10 mouse cellular contexts compared by ENCODE assay signal in the genomic region with DNA sequence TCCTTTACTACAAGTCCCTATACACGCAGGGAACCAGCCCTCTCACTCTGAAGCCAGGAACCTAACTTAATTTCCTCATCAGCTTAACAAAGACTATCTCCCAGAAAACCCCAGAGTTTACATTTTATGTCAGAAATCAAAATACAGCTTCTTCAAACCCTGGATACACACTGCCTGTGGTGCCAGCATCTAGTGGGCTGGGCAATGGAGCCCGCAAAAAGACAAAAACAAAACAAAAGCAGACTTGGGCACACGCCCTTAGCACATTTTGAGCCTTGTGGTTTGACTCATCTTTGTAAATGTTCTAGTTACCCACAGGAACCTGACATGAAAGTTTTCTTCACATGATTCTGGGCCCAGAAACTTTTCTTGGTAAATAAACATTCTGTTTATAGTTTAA. TPM values are rescaled to one million over a fixed set of nuclear protein-coding genes. Genes with fewer than 3 reads are reported as not detected.
A peak's percentile ranks its signal among the peaks of the same experiment; 100 is the strongest.
DNase-seq lines count a peak whose midpoint lies in the region; ATAC-seq and TF ChIP-seq lines count a peak whose summit lies in the region.
"Had no signal": no experiment of that assay in that cellular context is flagged by ENCODE, and none has a peak within 500 bp of the region (broad histone marks: within the 10 kb centered on the region; RNA-seq: fewer than 3 reads in every experiment).

No protein-coding gene starts in this region.

- TF ChIP-seq POLR2A in CH12.LX (IDR thresholded peaks at IDR 0.05; ENCODE audit: low read depth, low read length): no peak

- no peak for DNase-seq in lung, postnatal 0 days (ENCODE audit: low spot score)
- no peak for DNase-seq in lung, postnatal 10 days
- DNase-seq in CH12.LX (ENCODE audit: extremely low read depth): no peak
- DNase-seq in induced T-regulatory cell, adult 2 months (ENCODE audit: low read depth): peak; percentile 92
- DNase-seq in thymus, postnatal 14 days: peak; percentile 44
- DNase-seq in left cerebral cortex, postnatal 36 days (ENCODE audit: low spot score in 2 of 2): no peak

- H3K79me2 ChIP-seq in CH12.LX (replicated peaks; ENCODE audit: control insufficient read depth, extremely low read depth, insufficient read depth, poor library complexity, severe bottlenecking): peaks cover 18% of the 10 kb centered on the region

- TF ChIP-seq EP300 in lung, postnatal 0 days (IDR thresholded peaks at IDR 0.05): no peak
- TF ChIP-seq EP300 in CH12.LX (IDR thresholded peaks at IDR 0.05; ENCODE audit: low read length): no peak

- H3K4me3 ChIP-seq in lung, postnatal 0 days (ENCODE audit: low read depth, low read length): no peak overlapping the region
- H3K4me3 ChIP-seq in CH12.LX (replicated peaks in 1 of 3; ENCODE audit: low read depth in 2 of 3, low read length in 2 of 3, poor library complexity in 1 of 3): no peak overlapping the region
- H3K4me3 ChIP-seq in hindbrain, embryonic 13.5 days: no peak overlapping the region
- H3K4me3 ChIP-seq: hindbrain, embryonic 10.5 days; left cerebral cortex, adult 2 months had no signal

- 41% methylated on average over 3 of the region's 3 CpGs for WGBS in lung, postnatal 0 days
- WGBS in hindbrain, embryonic 13.5 days: 62% methylated on average over 3 of the region's 3 CpGs

- no peaks in the 10 kb centered on the region for H3K4me1 ChIP-seq in lung, postnatal 0 days (ENCODE audit: insufficient read depth, low read depth, low read length)
- H3K4me1 ChIP-seq in CH12.LX (ENCODE audit: control insufficient read depth in 1 of 2, insufficient read depth in 2 of 2): peaks cover 0 to 31% of the 10 kb centered on the region in 2 experiments; a peak in 3 of 4 replicates
- peaks cover 5% of the 10 kb centered on the region for H3K4me1 ChIP-seq in hindbrain, embryonic 13.5 days (replicated peaks)

- no peak overlapping the region for H3K9ac ChIP-seq in lung, postnatal 0 days (replicated peaks; ENCODE audit: low read depth)
- no peak overlapping the region for H3K9ac ChIP-seq in CH12.LX (ENCODE audit: insufficient read depth, low read depth)
- H3K9ac ChIP-seq in hindbrain, embryonic 13.5 days: no peak overlapping the region

- dilution Hi-C loops in CH12.LX (cut with MboI; ENCODE audit: extremely low pct_ligation_motif_present, extremely low pct_unique_long_range_greater_than_20kb, low sequenced_read_pairs): no loop called here

- intact Hi-C loops in left cerebral cortex, postnatal 36 days (cut with DNase I): no loop called here

- H3K27me3 ChIP-seq in lung, postnatal 0 days (replicated peaks; ENCODE audit: insufficient read depth, low read length): no peaks in the 10 kb centered on the region
- no peaks in the 10 kb centered on the region for H3K27me3 ChIP-seq in CH12.LX (replicated peaks)
- H3K27me3 ChIP-seq in hindbrain, embryonic 13.5 days: no peaks in the 10 kb centered on the region

- peak overlapping the region; percentile 34; the same call in 1 of the 2 replicates for H3K27ac ChIP-seq in lung, postnatal 0 days (ENCODE audit: low read length)
- H3K27ac ChIP-seq in CH12.LX (ENCODE audit: insufficient read depth, low read depth): no peak overlapping the region
- no peak overlapping the region for H3K27ac ChIP-seq in hindbrain, embryonic 13.5 days
- H3K27ac ChIP-seq: hindbrain, embryonic 10.5 days; left cerebral cortex, adult 2 months; macrophage had no signal

- in situ Hi-C loops in CH12.LX (cut with MboI; ENCODE audit: low pct_ligation_motif_present, low pct_unique_long_range_greater_than_20kb, low sequenced_read_pairs): loop anchor here (10.0 kb wide), 1 partner anchor 134 kb away; no protein-coding TSS in a partner anchor

- no peak overlapping the region for H3K4me2 ChIP-seq in lung, postnatal 0 days (replicated peaks; ENCODE audit: low read depth, low read length)
- H3K4me2 ChIP-seq in CH12.LX (ENCODE audit: insufficient read depth, low read depth, poor library complexity, severe bottlenecking): no peak overlapping the region
- H3K4me2 ChIP-seq in hindbrain, embryonic 13.5 days: no peak overlapping the region

- no peak for TF ChIP-seq RAD21 in CH12.LX (IDR thresholded peaks at IDR 0.05; ENCODE audit: low read depth, low read length)

- ATAC-seq in lung, postnatal 0 days: peak; percentile 11; the same call in 1 of the 2 replicates
- ATAC-seq in hindbrain, embryonic 13.5 days (ENCODE audit: low FRiP score): no peak

- no peaks in the 10 kb centered on the region for H3K9me3 ChIP-seq in lung, postnatal 0 days (ENCODE audit: low read length)
- H3K9me3 ChIP-seq in CH12.LX (replicated peaks; ENCODE audit: low read length): no peaks in the 10 kb centered on the region
- H3K9me3 ChIP-seq in hindbrain, embryonic 13.5 days: no peaks in the 10 kb centered on the region
- H3K9me3 ChIP-seq: hindbrain, embryonic 10.5 days had no signal

- no peak for TF ChIP-seq CTCF in lung, postnatal 0 days (IDR thresholded peaks at IDR 0.05)
- TF ChIP-seq CTCF in CH12.LX (conservative IDR thresholded peaks at IDR 0.05 in 1 of 2, IDR thresholded peaks at IDR 0.05 in 1 of 2; ENCODE audit: low read depth in 2 of 2, low read length in 2 of 2): no peak

- no peaks in the 10 kb centered on the region for H3K36me3 ChIP-seq in lung, postnatal 0 days (ENCODE audit: insufficient read depth, low read length)
- H3K36me3 ChIP-seq in CH12.LX (replicated peaks in 1 of 2; ENCODE audit: control insufficient read depth in 1 of 2, insufficient read depth in 1 of 2, low read length in 1 of 2): peaks cover 0 to 41% of the 10 kb centered on the region in 2 experiments
- no peaks in the 10 kb centered on the region for H3K36me3 ChIP-seq in hindbrain, embryonic 13.5 days

TF ChIP-seq in CH12.LX, 34 proteins besides CTCF, POLR2A, EP300 and RAD21:
- TF ChIP-seq CHD2 (IDR thresholded peaks at IDR 0.05; ENCODE audit: low read length): no peak
- TF ChIP-seq MAFK (IDR thresholded peaks at IDR 0.05; ENCODE audit: insufficient replicate concordance, low read length): no peak
- no peak for TF ChIP-seq CHD1 (IDR thresholded peaks at IDR 0.05; ENCODE audit: low read depth, low read length)
- TF ChIP-seq BHLHE40 (IDR thresholded peaks at IDR 0.05; ENCODE audit: low read depth, low read length): peak; percentile 46

RNA-seq across cellular contexts. Expression of a gene that starts 13.8 kb away (rescaled TPM):
- 206 and 220 TPM in 2 replicates for polyA plus RNA-seq in lung, postnatal 0 days (2015; fragmentation: Nextera tagmentation; extraction: Ambion mirVana)
- total RNA-seq in CH12.LX (2012; rRNA removed): 66.4 and 77.6 TPM in 2 replicates
- total RNA-seq in CH12.LX (2014; rRNA removed): 89.8 and 102 TPM in 2 replicates
- 106 and 129 TPM in 2 replicates for polyA plus RNA-seq in CH12.LX (2012; ENCODE audit: insufficient read length, low read depth)
- polyA plus RNA-seq in hindbrain, embryonic 13.5 days (2015; fragmentation: Nextera tagmentation; extraction: Ambion mirVana): 176 and 187 TPM in 2 replicates
- 10 to 100 TPM; 81.4 to 90.6 TPM for total RNA-seq in left cerebral cortex, postnatal 36 days (2021)

Comparison
In these comparisons a context has a peak if more than half of its experiments do, and no peak if none do; other contexts are left out.
1. DNase-seq: peak in induced T-regulatory cell, adult 2 months (single experiment) and thymus, postnatal 14 days (single experiment); none in lung, postnatal 0 days (single experiment), lung, postnatal 10 days (single experiment), CH12.LX (single experiment) and left cerebral cortex, postnatal 36 days (0 of 2).